Mouse (Mus musculus) MEL (cell line): ENCODE measurements around the gene Lrfn1.

Source experiments
- CTCF ChIP-seq, 3 experiments: IDR thresholded peaks in 2 of 3; conservative IDR thresholded peaks in 1 of 3; 2 replicates each; pipeline ENCODE4 v1.5.1; 2011 to 2012; ENCODE audit warnings: low read length in 3 of 3, low read depth in 2 of 3, mild to moderate bottlenecking in 2 of 3, improper control_type of control experiment in 1 of 3, inconsistent platforms in 1 of 3, mixed read lengths in 1 of 3, moderate library complexity in 1 of 3; ENCODE audit not compliant: control insufficient read depth in 1 of 3, insufficient read depth in 1 of 3, poor library complexity in 1 of 3, severe bottlenecking in 1 of 3
- E2F4 ChIP-seq: IDR thresholded peaks from 2 replicates; pipeline ENCODE4 v1.6.1; 2011; ENCODE audit warnings: low read depth, low read length, improper control_type of control experiment, borderline replicate concordance
- ETS1 ChIP-seq: IDR thresholded peaks from 2 replicates; pipeline ENCODE4 v1.6.1; 2012; ENCODE audit warnings: low read depth, mild to moderate bottlenecking, inconsistent platforms, low read length, improper control_type of control experiment, moderate library complexity
- JUND ChIP-seq: IDR thresholded peaks from 2 replicates; pipeline ENCODE4 v1.6.1; 2011; ENCODE audit warnings: low read depth, mild to moderate bottlenecking, improper control_type of control experiment, low read length
- MAFK ChIP-seq: IDR thresholded peaks from 2 replicates; pipeline ENCODE4 v1.6.1; 2011; ENCODE audit warnings: low read depth, mild to moderate bottlenecking, low read length, improper control_type of control experiment, borderline replicate concordance
- MAX ChIP-seq: IDR thresholded peaks from 2 replicates; pipeline ENCODE4 v1.6.1; 2011; ENCODE audit warnings: low read length, improper control_type of control experiment
- MXI1 ChIP-seq: IDR thresholded peaks from 2 replicates; pipeline ENCODE4 v1.6.1; 2011; ENCODE audit warnings: mild to moderate bottlenecking, low read depth, low read length, improper control_type of control experiment
- MYC ChIP-seq: IDR thresholded peaks from 2 replicates; pipeline ENCODE4 v1.6.1; 2011; ENCODE audit warnings: low read depth, mild to moderate bottlenecking, low read length, improper control_type of control experiment, moderate library complexity
- NELFE ChIP-seq: IDR thresholded peaks from 2 replicates; pipeline ENCODE4 v1.6.1; 2011; ENCODE audit warnings: low read depth, low read length, improper control_type of control experiment
- POLR2A ChIP-seq, 2 experiments: IDR thresholded peaks; 2 replicates each; pipeline ENCODE4 v1.6.1; 2011 to 2012; ENCODE audit warnings: low read length in 2 of 2, mild to moderate bottlenecking in 2 of 2, control low read depth in 1 of 2, improper control_type of control experiment in 1 of 2, low read depth in 1 of 2, moderate library complexity in 1 of 2; ENCODE audit not compliant: control insufficient read depth in 1 of 2, insufficient read depth in 1 of 2, poor library complexity in 1 of 2
- RCOR1 ChIP-seq: IDR thresholded peaks from 2 replicates; pipeline ENCODE4 v1.6.1; 2012; ENCODE audit warnings: low read depth, mild to moderate bottlenecking, inconsistent platforms, low read length, improper control_type of control experiment
- SMC3 ChIP-seq: IDR thresholded peaks from 2 replicates; pipeline ENCODE4 v1.6.1; 2011; ENCODE audit warnings: low read depth, low read length, improper control_type of control experiment
- UBTF ChIP-seq: IDR thresholded peaks from 2 replicates; pipeline ENCODE4 v1.6.1; 2012; ENCODE audit warnings: low read depth, mild to moderate bottlenecking, inconsistent platforms, low read length, improper control_type of control experiment, moderate library complexity, borderline replicate concordance; ENCODE audit not compliant: insufficient read depth

DNA sequence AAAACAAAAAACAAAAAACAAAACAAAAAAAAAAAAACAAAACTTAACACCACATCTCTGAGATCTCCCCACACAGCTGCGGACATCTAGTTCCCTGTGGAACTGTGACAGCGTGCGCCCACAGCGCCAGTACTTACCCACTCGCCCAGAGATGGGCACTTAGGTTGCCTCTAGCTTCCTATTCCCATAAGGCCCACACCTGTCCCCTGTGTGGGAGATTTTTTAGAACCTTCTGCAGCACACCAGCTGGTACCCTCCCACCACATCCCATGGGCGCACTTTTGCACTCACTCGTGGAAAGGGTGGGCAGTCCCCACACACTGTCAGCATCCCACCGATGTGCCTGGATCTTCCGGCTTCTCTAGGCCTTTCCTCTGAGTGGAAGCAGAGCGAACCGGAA, 31.1 kb downstream of the Lrfn1 start:
- TF ChIP-seq MAFK (no peak), ETS1 (no peak), MAX (no peak), CTCF (IDR thresholded peaks at IDR 0.05 in 2 of 3, conservative IDR thresholded peaks at IDR 0.05 in 1 of 3; ENCODE audit: control insufficient read depth in 1 of 3, insufficient read depth in 1 of 3, low read depth in 2 of 3, low read length in 3 of 3, poor library complexity in 1 of 3, severe bottlenecking in 1 of 3) (no peak), NELFE (no peak), SMC3 (no peak), UBTF (no peak), POLR2A (IDR thresholded peaks at IDR 0.05; ENCODE audit: control insufficient read depth in 1 of 2, insufficient read depth in 1 of 2, low read depth in 1 of 2, low read length in 2 of 2, poor library complexity in 1 of 2) (no peak), MXI1 (no peak), E2F4 (no peak), RCOR1 (no peak), JUND (no peak), MYC (no peak)
